In genomic region chr17:31294363-31295214, GRCm38 (mm10) we compare ENCODE assay signal across 8 mouse cellular contexts. TPM values are rescaled to one million over a fixed set of nuclear protein-coding genes. Genes with fewer than 3 reads are reported as not detected.
DNase-seq lines count a peak whose midpoint lies in the region; ATAC-seq lines count a peak whose summit lies in the region.

No protein-coding gene starts in this region.

- no peak overlapping the region for H3K27ac ChIP-seq in limb, embryonic 13.5 days
- H3K27ac ChIP-seq in limb, embryonic 10.5 days: no peak overlapping the region

- 81% methylated on average over 15 of the region's 15 CpGs for WGBS in limb, embryonic 13.5 days
- WGBS in limb, embryonic 10.5 days: 84% methylated on average over 15 of the region's 15 CpGs

- H3K4me2 ChIP-seq in limb, embryonic 13.5 days (replicated peaks): peak overlapping the region; percentile 99; the same call in 1 of the 2 replicates

- no peaks in the 10 kb centered on the region for H3K36me3 ChIP-seq in limb, embryonic 13.5 days
- H3K36me3 ChIP-seq in limb, embryonic 10.5 days: no peaks in the 10 kb centered on the region

- H3K9me3 ChIP-seq in limb, embryonic 13.5 days: no peaks in the 10 kb centered on the region
- no peaks in the 10 kb centered on the region for H3K9me3 ChIP-seq in limb, embryonic 10.5 days (replicated peaks)

- peaks cover 28% of the 10 kb centered on the region for H3K4me1 ChIP-seq in limb, embryonic 13.5 days
- H3K4me1 ChIP-seq in limb, embryonic 10.5 days: peaks cover 32% of the 10 kb centered on the region

- intact Hi-C loops in left cerebral cortex, postnatal 10 days (cut with DNase I): no loop called here

- no peak for ATAC-seq in limb, embryonic 13.5 days (ENCODE audit: low FRiP score, low read depth)

- peaks cover 43% of the 10 kb centered on the region for H3K27me3 ChIP-seq in limb, embryonic 13.5 days
- peaks cover 49% of the 10 kb centered on the region for H3K27me3 ChIP-seq in limb, embryonic 10.5 days (ENCODE audit: low read depth, poor library complexity, severe bottlenecking)

- no peak overlapping the region for H3K9ac ChIP-seq in limb, embryonic 13.5 days

- no peak overlapping the region for H3K4me3 ChIP-seq in limb, embryonic 13.5 days
- no peak overlapping the region; the same call in 1 of the 2 replicates for H3K4me3 ChIP-seq in limb, embryonic 10.5 days

- DNase-seq in limb, embryonic 10.5 days (ENCODE audit: low spot score): no peak
- DNase-seq in R1 (ENCODE audit: low read depth, low spot score): peak; percentile 80
- DNase-seq in induced T-regulatory cell, adult 2 months (ENCODE audit: low read depth): peak; percentile 84
- DNase-seq in spleen, postnatal 10 days (ENCODE audit: low spot score in 2 of 2): peak; percentile 43 to 80
- DNase-seq in urinary bladder, postnatal 36 days (ENCODE audit: low spot score in 2 of 2): no peak
- DNase-seq in frontal cortex, postnatal 10 days (ENCODE audit: low spot score in 2 of 2): no peak
- DNase-seq in left cerebral cortex, postnatal 10 days (ENCODE audit: extremely low spot score in 1 of 2, low spot score in 2 of 2): no peak

RNA-seq across cellular contexts. Expression of gene Slc37a1, which starts 8.0 kb away (rescaled TPM):
- 1.3 and 1.8 TPM in 2 replicates for polyA plus RNA-seq in limb, embryonic 13.5 days (2015; fragmentation: Nextera tagmentation; extraction: Ambion mirVana)
- polyA plus RNA-seq in limb, embryonic 10.5 days (2016; fragmentation: Nextera tagmentation; extraction: Ambion mirVana): 3.3 and 4.1 TPM in 2 replicates
- 1 to 10 TPM; 6.7 to 7.5 TPM for total RNA-seq in left cerebral cortex, postnatal 10 days (2021)

RNA-seq across cellular contexts. Expression of gene Rsph1, which starts 17.4 kb away (rescaled TPM):
- polyA plus RNA-seq in limb, embryonic 13.5 days (2015; fragmentation: Nextera tagmentation; extraction: Ambion mirVana): 0.48 and 0.59 TPM in 2 replicates
- polyA plus RNA-seq in limb, embryonic 10.5 days (2016; fragmentation: Nextera tagmentation; extraction: Ambion mirVana): 0.62 and 0.90 TPM in 2 replicates
- total RNA-seq in left cerebral cortex, postnatal 10 days (2021): 10 to 100 TPM; 12.1 to 14.2 TPM

Comparison
In these comparisons a context has a peak if more than half of its experiments do, and no peak if none do; other contexts are left out.
1. DNase-seq: peak in R1 (single experiment), induced T-regulatory cell, adult 2 months (single experiment) and spleen, postnatal 10 days (2 of 2); none in limb, embryonic 10.5 days (single experiment), urinary bladder, postnatal 36 days (0 of 2), frontal cortex, postnatal 10 days (0 of 2) and left cerebral cortex, postnatal 10 days (0 of 2).